Comparison of ENCODE assay signal across 27 mouse cellular contexts in the genomic region with DNA sequence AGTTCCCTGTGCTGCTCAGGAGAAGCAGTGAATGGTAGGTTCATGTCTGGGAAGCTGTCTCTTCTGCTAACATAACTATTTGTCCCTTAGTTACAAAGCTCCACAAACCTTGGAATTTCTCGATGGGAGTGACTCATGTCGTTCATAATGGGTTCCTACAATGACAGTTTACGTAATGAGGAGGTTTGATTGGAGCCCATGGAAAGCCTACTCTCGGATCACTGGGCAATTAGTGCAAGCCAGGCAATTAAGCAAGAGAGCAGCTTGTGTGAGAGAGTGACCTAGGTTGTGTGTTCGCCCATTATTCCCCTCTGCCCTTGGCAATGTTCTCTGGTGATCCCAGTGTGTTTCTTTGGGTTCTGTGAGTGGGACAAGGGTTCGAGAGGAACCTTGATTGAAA. TPM values are rescaled to one million over a fixed set of nuclear protein-coding genes. Genes with fewer than 3 reads are reported as not detected.
DNase-seq lines count a peak whose midpoint lies in the region; ATAC-seq lines count a peak whose summit lies in the region.
"Had no signal": no experiment of that assay in that cellular context is flagged by ENCODE, and none has a peak within 500 bp of the region (broad histone marks: within the 10 kb centered on the region; RNA-seq: fewer than 3 reads in every experiment).

No protein-coding gene starts in this region.

- no peaks in the 10 kb centered on the region for H3K27me3 ChIP-seq in forebrain, embryonic 12.5 days
- H3K27me3 ChIP-seq in forebrain, embryonic 16.5 days (replicated peaks; ENCODE audit: control insufficient read depth, insufficient read depth, low read length), result no peaks in the 10 kb centered on the region
- H3K27me3 ChIP-seq: CH12.LX; heart, embryonic 13.5 days; hindbrain, embryonic 15.5 days had no signal

- WGBS in forebrain, embryonic 12.5 days, result 53% methylated on average over 6 of the region's 6 CpGs
- 38% methylated on average over 6 of the region's 6 CpGs for WGBS in forebrain, embryonic 16.5 days

- no peak overlapping the region; the same call in 1 of the 2 replicates for H3K4me2 ChIP-seq in forebrain, embryonic 12.5 days
- no peak overlapping the region for H3K4me2 ChIP-seq in forebrain, embryonic 16.5 days (ENCODE audit: low read length)
- H3K4me2 ChIP-seq: heart, embryonic 13.5 days; hindbrain, embryonic 15.5 days had no signal

- H3K9ac ChIP-seq in forebrain, embryonic 12.5 days, result no peak overlapping the region
- no peak overlapping the region for H3K9ac ChIP-seq in forebrain, embryonic 16.5 days (replicated peaks; ENCODE audit: low read depth, low read length)
- H3K9ac ChIP-seq: heart, embryonic 13.5 days; hindbrain, embryonic 15.5 days had no signal

- H3K9me3 ChIP-seq in forebrain, embryonic 12.5 days, result no peaks in the 10 kb centered on the region
- H3K9me3 ChIP-seq in forebrain, embryonic 16.5 days (ENCODE audit: control insufficient read depth, low read length), result no peaks in the 10 kb centered on the region
- H3K9me3 ChIP-seq: hindbrain, embryonic 15.5 days had no signal

- 0 out of 2 replicates have a peak overlapping the region, but pooled peaks have one; percentile 42 for H3K27ac ChIP-seq in forebrain, embryonic 12.5 days
- H3K27ac ChIP-seq in forebrain, embryonic 16.5 days (ENCODE audit: low read length), result no peak overlapping the region
- H3K27ac ChIP-seq: heart, embryonic 13.5 days; hindbrain, embryonic 15.5 days had no signal

- peaks cover 63% of the 10 kb centered on the region for H3K36me3 ChIP-seq in forebrain, embryonic 12.5 days (replicated peaks)
- H3K36me3 ChIP-seq in forebrain, embryonic 16.5 days (ENCODE audit: control insufficient read depth, insufficient read depth), result peaks cover 11% of the 10 kb centered on the region

- H3K4me3 ChIP-seq in forebrain, embryonic 12.5 days (replicated peaks), result no peak overlapping the region
- H3K4me3 ChIP-seq in forebrain, embryonic 16.5 days (replicated peaks; ENCODE audit: low read length), result no peak overlapping the region
- H3K4me3 ChIP-seq: heart, embryonic 13.5 days; hindbrain, embryonic 15.5 days had no signal

- H3K4me1 ChIP-seq in forebrain, embryonic 12.5 days, result peaks cover 28% of the 10 kb centered on the region
- peaks cover 12% of the 10 kb centered on the region for H3K4me1 ChIP-seq in forebrain, embryonic 16.5 days (replicated peaks; ENCODE audit: control insufficient read depth, insufficient read depth, low read length)

- ATAC-seq in forebrain, embryonic 12.5 days (ENCODE audit: low FRiP score), result no peak
- ATAC-seq in forebrain, embryonic 16.5 days, result no peak
- ATAC-seq in megakaryocyte-erythroid progenitor cell, adult 5-6 weeks (replicated peaks; ENCODE audit: low FRiP score, low TSS enrichment, poor library complexity, severe bottlenecking), result no peak
- ATAC-seq: intestine, postnatal 0 days had no signal

- DNase-seq in Muller cell, postnatal 12 days (ENCODE audit: inconsistent ontology term), result peak; percentile 95
- peak; percentile 45 for DNase-seq in fat pad, adult 2 months (ENCODE audit: extremely low read depth, low read depth, low spot score)
- DNase-seq in retina, embryonic 14.5 days (ENCODE audit: low spot score), result peak; percentile 60
- no peak for DNase-seq in spleen, postnatal 36 days (ENCODE audit: low spot score in 2 of 2)
- DNase-seq in left cerebral cortex, adult 18-20 months (ENCODE audit: low spot score in 2 of 2), result no peak
- DNase-seq: adrenal gland, adult 2 months; adrenal gland, postnatal 25 days; B cell, adult 2 months; cerebellum, adult 18-20 months; cerebellum, adult 9-10 months; cerebellum, postnatal 14 days; gastrocnemius, postnatal 14 days; heart, adult 18-20 months; heart, postnatal 14 days; heart, postnatal 4 days; kidney, adult 2 months had no signal

RNA-seq across cellular contexts. Expression of a gene that starts 4.6 kb away (rescaled TPM):
- 163 and 166 TPM in 2 replicates for polyA plus RNA-seq in forebrain, embryonic 12.5 days (2016; fragmentation: Nextera tagmentation; extraction: Ambion mirVana)
- polyA plus RNA-seq in forebrain, embryonic 16.5 days (2015; fragmentation: Nextera tagmentation; extraction: Ambion mirVana), result 187 and 190 TPM in 2 replicates
- 10 to 100 TPM; 72.1 to 77.0 TPM for total RNA-seq in left cerebral cortex, adult 18-20 months (2021)
- total RNA-seq in megakaryocyte-erythroid progenitor cell, adult 5-6 weeks (2014; fragmentation: Nextera tagmentation), result 261 and 281 TPM in 2 replicates
- 31.8 and 77.4 TPM in 2 replicates for total RNA-seq in megakaryocyte-erythroid progenitor cell, adult 5-6 weeks (2017)

RNA-seq across cellular contexts. Expression of a gene that starts 6.4 kb away (rescaled TPM):
- polyA plus RNA-seq in forebrain, embryonic 12.5 days (2016; fragmentation: Nextera tagmentation; extraction: Ambion mirVana), result 0.27 and 0.50 TPM in 2 replicates
- 0.56 and 1.0 TPM in 2 replicates for polyA plus RNA-seq in forebrain, embryonic 16.5 days (2015; fragmentation: Nextera tagmentation; extraction: Ambion mirVana)
- total RNA-seq in left cerebral cortex, adult 18-20 months (2021), result 1 to 10 TPM; 1.7 to 2.6 TPM
- not detected in 2 replicates for total RNA-seq in megakaryocyte-erythroid progenitor cell, adult 5-6 weeks (2014; fragmentation: Nextera tagmentation)
- total RNA-seq in megakaryocyte-erythroid progenitor cell, adult 5-6 weeks (2017), result 0.33 TPM in 1 of 2 replicates, not detected in the other
- polyA plus RNA-seq: embryonic facial prominence, embryonic 11.5 days; heart, embryonic 13.5 days; intestine, postnatal 0 days had no signal

RNA-seq across cellular contexts. Expression of a gene that starts 30.9 kb away (rescaled TPM):
- 447 and 449 TPM in 2 replicates for polyA plus RNA-seq in forebrain, embryonic 12.5 days (2016; fragmentation: Nextera tagmentation; extraction: Ambion mirVana)
- 277 and 319 TPM in 2 replicates for polyA plus RNA-seq in forebrain, embryonic 16.5 days (2015; fragmentation: Nextera tagmentation; extraction: Ambion mirVana)
- total RNA-seq in left cerebral cortex, adult 18-20 months (2021), result 100 to 1,000 TPM; 214 to 220 TPM
- total RNA-seq in megakaryocyte-erythroid progenitor cell, adult 5-6 weeks (2014; fragmentation: Nextera tagmentation), result 456 and 583 TPM in 2 replicates
- 804 and 881 TPM in 2 replicates for total RNA-seq in megakaryocyte-erythroid progenitor cell, adult 5-6 weeks (2017)

RNA-seq across cellular contexts. Expression of a gene that starts 37.7 kb away (rescaled TPM):
- polyA plus RNA-seq in forebrain, embryonic 12.5 days (2016; fragmentation: Nextera tagmentation; extraction: Ambion mirVana), result 102 and 105 TPM in 2 replicates
- 105 and 107 TPM in 2 replicates for polyA plus RNA-seq in forebrain, embryonic 16.5 days (2015; fragmentation: Nextera tagmentation; extraction: Ambion mirVana)
- total RNA-seq in left cerebral cortex, adult 18-20 months (2021), result 10 to 100 TPM; 47.1 to 47.2 TPM
- 69.1 and 70.6 TPM in 2 replicates for total RNA-seq in megakaryocyte-erythroid progenitor cell, adult 5-6 weeks (2014; fragmentation: Nextera tagmentation)
- total RNA-seq in megakaryocyte-erythroid progenitor cell, adult 5-6 weeks (2017), result 54.7 and 66.6 TPM in 2 replicates

RNA-seq across cellular contexts. Expression of a gene that starts 47.2 kb away (rescaled TPM):
- not detected in 2 replicates for polyA plus RNA-seq in forebrain, embryonic 12.5 days (2016; fragmentation: Nextera tagmentation; extraction: Ambion mirVana)
- polyA plus RNA-seq in forebrain, embryonic 16.5 days (2015; fragmentation: Nextera tagmentation; extraction: Ambion mirVana), result not detected in 2 replicates
- not detected for total RNA-seq in left cerebral cortex, adult 18-20 months (2021)
- total RNA-seq in megakaryocyte-erythroid progenitor cell, adult 5-6 weeks (2014; fragmentation: Nextera tagmentation), result not detected in 2 replicates
- not detected in 2 replicates for total RNA-seq in megakaryocyte-erythroid progenitor cell, adult 5-6 weeks (2017)
- total RNA-seq: adrenal gland, adult 2 months; adrenal gland, postnatal 25 days; CH12.LX; G1E had no signal
- polyA plus RNA-seq: embryonic facial prominence, embryonic 11.5 days; G1E; hindbrain, embryonic 11.5 days; hindbrain, embryonic 15.5 days; intestine, embryonic 14.5 days; intestine, postnatal 0 days had no signal

Comparison
In these comparisons a context has a peak if more than half of its experiments do, and no peak if none do; other contexts are left out.
1. DNase-seq: peak in Muller cell, postnatal 12 days (single experiment), fat pad, adult 2 months (single experiment) and retina, embryonic 14.5 days (single experiment); none in spleen, postnatal 36 days (0 of 2) and left cerebral cortex, adult 18-20 months (0 of 2).